Mouse (Mus musculus) bone marrow macrophage, adult 2 months (primary cell): ENCODE data around the gene Txlna. TPM values are rescaled to one million over a fixed set of nuclear protein-coding genes. Genes with fewer than 3 reads are reported as not detected.
A peak's percentile ranks its signal among the peaks of the same experiment; 100 is the strongest.

ENCODE experiments used
- H3K27ac ChIP-seq: 2 replicates; pipeline ENCODE4 v1.5.1; 2012; ENCODE audit warnings: low read depth, low read length; ENCODE audit not compliant: insufficient read depth
- H3K4me1 ChIP-seq: 2 replicates; pipeline ENCODE4 v1.6.1; 2012; ENCODE audit warnings: low read length; ENCODE audit not compliant: control insufficient read depth, insufficient read depth
- H3K4me3 ChIP-seq: 2 replicates; pipeline ENCODE4 v1.5.1; 2012; ENCODE audit warnings: mild to moderate bottlenecking, low read length, moderate library complexity; ENCODE audit not compliant: insufficient read depth
- CTCF ChIP-seq: IDR thresholded peaks from 2 replicates; pipeline ENCODE4 v1.5.1; 2012; ENCODE audit warnings: low read depth, mild to moderate bottlenecking, low read length, moderate library complexity
- POLR2A ChIP-seq: IDR thresholded peaks from 2 replicates; pipeline ENCODE4 v1.6.1; 2012; ENCODE audit warnings: mild to moderate bottlenecking, low read depth, low read length, borderline replicate concordance
- polyA plus RNA-seq: library from polyadenylated mRNA; stranded (reverse); fragments of >200 nt; gene quantifications from 2 replicates; pipeline ENCODE4 v1.2.4, GENCODE M21; 2012; ENCODE audit not compliant: missing spikeins, insufficient read depth, insufficient read length

Gene Txlna
- polyA plus RNA-seq = 39.8 and 45.7 TPM in 2 replicates

GRCm38 (mm10) chr4:129640638-129641467, at the start of gene Txlna:
Gene Txlna, minus strand, starts transcription at chr4:129641065.
- peak within 1 kb of the TSS; percentile 94 for H3K4me3 ChIP-seq
- TF ChIP-seq POLR2A (no peak), CTCF (no peak)
- peaks cover 16% of the 10 kb centered on the region for H3K4me1 ChIP-seq
- H3K27ac ChIP-seq = peak within 1 kb of the TSS; percentile 95

GRCm38 (mm10) chr4:129684531-129684930, 43.7 kb upstream of the Txlna start:
- TF ChIP-seq POLR2A (no peak), CTCF (no peak)
- Histone ChIP-seq H3K27ac (no peak overlapping the region), H3K4me1 (no peaks in the 10 kb centered on the region), H3K4me3 (no peak overlapping the region)

- TF ChIP-seq CTCF = no peak
- no peak for TF ChIP-seq POLR2A
- H3K27ac ChIP-seq = no peak overlapping the region
- no peaks in the 10 kb centered on the region for H3K4me1 ChIP-seq
- H3K4me3 ChIP-seq = no peak overlapping the region
Observed at GRCm38 (mm10) chr4:129683901-129684493, 43.1 kb upstream of the Txlna start.

- no peak for TF ChIP-seq POLR2A
- no peak for TF ChIP-seq CTCF
- Histone ChIP-seq H3K27ac (no peak overlapping the region), H3K4me1 (no peaks in the 10 kb centered on the region), H3K4me3 (no peak overlapping the region)
Observed at GRCm38 (mm10) chr4:129681837-129682236, 41.0 kb upstream of the Txlna start.

GRCm38 (mm10) chr4:129672878-129673449, 32.1 kb upstream of the Txlna start:
- Histone ChIP-seq H3K4me3 (peak overlapping the region; percentile 90), H3K4me1 (peaks cover 15% of the 10 kb centered on the region), H3K27ac (peak overlapping the region; percentile 10; the same call in 1 of the 2 replicates)
- TF ChIP-seq POLR2A (no peak), CTCF (no peak)

GRCm38 (mm10) chr4:129672083-129672877, 31.4 kb upstream of the Txlna start, which contains the start of gene Kpna6:
Gene Kpna6, minus strand, starts transcription at chr4:129672767.
- H3K4me1 ChIP-seq = peaks cover 15% of the 10 kb centered on the region
- peak within 1 kb of the TSS; percentile 90 for H3K4me3 ChIP-seq
- TF ChIP-seq POLR2A (no peak; the same call in 1 of the 2 replicates), CTCF (no peak)
- peak within 1 kb of the TSS; percentile 84 for H3K27ac ChIP-seq

GRCm38 (mm10) chr4:129671491-129672082, 30.7 kb upstream of the Txlna start:
- H3K4me3 ChIP-seq = peak overlapping the region; percentile 90
- TF ChIP-seq POLR2A (no peak), CTCF (no peak)

GRCm38 (mm10) chr4:129662255-129662813, 21.5 kb upstream of the Txlna start:
- Histone ChIP-seq H3K4me3 (no peak overlapping the region), H3K27ac (no peak overlapping the region)
- TF ChIP-seq POLR2A = no peak
- no peak for TF ChIP-seq CTCF

More at GRCm38 (mm10) chr4:129671491-129672082, 30.7 kb upstream of the Txlna start:
- Histone ChIP-seq H3K4me1 (peaks cover 15% of the 10 kb centered on the region), H3K27ac (peak overlapping the region; percentile 84)

More at GRCm38 (mm10) chr4:129662255-129662813, 21.5 kb upstream of the Txlna start:
- no peaks in the 10 kb centered on the region for H3K4me1 ChIP-seq
